Mouse (Mus musculus): ENCODE data around the gene Cyp4f39.
"Not testable (repeated sequence)": the region's sequence is repeated elsewhere in the genome, so short reads cannot be mapped to it uniquely, and the experiment has no call there.

Gene Cyp4f39

DNA sequence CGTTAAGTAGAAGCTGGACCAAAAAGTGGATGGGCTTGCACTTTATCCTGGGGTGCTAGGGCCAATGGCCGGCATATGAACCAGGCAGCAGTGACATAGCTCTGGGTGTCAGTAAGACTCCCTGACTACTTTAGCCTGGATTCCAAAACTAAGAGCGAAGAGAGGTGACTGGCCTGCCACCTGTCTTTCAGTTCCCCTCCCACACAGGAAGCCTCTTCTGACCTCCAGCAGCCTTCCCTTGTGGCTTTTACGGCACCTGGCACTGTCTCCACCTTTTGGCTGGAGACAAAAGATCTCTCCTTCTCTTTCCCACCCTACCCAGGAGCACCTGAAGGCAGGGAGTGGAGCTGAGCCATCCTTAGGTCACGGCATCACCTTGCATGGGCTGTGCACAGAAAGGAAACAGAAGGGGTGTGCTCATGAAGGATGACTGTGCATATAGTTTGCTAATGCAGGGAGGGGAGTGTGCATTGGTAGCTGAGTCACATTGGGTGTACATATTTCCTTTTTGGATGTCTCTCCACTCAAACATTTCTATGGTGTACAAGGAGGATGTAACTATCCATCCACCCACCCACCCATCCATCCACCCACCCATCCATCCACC lies 22.5 kb downstream of the Cyp4f39 start:
- no peak for DNase-seq (ENCODE audit: low spot score in 2 of 2)

DNA sequence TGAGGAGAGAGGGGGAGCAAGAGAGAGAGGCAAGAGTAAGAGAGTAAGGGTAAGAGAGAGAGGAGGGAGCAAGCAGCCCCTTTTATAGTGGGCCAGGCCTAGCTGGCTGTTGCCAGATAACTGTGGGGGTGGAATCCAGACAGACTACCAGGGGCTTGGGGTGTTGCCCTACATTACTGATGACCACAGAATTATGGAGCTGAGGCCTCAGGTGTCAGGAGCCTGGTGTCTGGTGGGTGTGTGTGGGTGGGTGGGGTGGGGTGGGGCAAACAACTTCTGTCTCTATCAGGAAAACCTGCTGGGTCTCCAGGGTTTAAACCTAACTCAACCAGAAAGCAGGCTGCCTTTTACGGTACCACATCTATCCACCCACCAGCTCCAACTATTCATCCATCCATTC lies 24.7 kb downstream of the Cyp4f39 start:
- DNase-seq (ENCODE audit: low spot score in 2 of 2): no peak

DNA sequence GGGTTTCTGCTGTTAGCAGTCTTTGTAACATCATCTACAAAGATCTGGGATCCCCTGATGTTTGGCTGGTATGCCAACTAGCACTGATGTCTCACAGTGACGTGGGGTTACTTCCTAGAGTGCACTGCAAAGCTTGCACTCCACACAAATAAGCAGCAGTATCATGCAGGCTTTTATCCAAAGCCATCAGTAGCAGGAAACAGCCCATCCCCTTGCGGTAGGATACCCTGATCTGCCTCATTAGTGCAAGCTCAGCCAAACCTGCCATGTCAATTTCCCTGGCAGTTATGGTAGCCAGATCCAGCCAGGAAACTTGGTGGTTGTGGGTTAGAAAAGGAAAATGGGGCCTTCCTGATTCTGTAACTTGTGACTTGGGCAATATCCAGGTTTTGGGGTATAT lies 26.2 kb downstream of the Cyp4f39 start:
- no peak for DNase-seq (ENCODE audit: low spot score in 2 of 2)

DNA sequence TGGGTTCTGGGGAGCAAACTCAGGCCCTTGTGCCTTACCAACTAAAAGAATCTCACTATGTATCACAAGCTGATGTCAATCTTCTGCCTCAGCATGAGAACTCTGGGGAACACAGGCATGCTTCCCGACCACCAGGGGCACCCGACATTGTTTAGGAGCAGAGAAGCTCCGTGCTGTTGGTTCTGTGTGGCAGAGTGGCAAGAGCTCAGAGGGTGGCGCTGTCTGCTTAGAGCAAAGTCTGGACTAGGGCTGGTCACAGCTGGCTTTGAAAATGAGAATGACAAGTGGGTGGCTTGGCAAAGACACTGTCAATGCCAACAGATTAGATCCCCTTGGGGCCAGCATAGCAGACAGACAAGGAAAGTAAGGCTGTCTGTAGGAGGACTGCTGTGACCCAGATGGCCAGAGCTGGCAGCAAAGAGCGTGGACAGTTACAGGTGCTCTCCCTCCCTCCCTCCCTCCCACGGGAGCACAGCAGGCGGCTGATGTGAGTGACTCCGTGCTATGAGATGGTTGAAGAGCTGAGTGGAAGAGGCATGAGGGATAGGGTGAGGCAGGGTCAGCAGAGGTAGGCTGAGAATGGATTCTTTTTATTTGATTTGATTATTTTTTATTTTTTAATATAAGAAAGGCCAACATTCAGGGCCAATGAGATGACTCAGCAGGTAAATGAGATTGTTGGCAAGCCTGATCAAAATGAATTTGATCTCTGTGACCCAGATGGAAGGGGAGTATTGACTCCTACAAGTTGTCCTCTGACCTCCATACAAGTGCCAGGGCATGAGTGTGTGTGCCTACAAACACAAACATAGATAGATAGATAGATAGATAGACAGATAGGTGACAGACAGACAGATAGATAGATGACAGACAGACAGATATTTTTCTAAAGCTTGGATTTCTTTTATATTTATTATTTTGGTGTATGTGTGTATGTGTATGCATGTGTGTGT lies 27.3 kb downstream of the Cyp4f39 start:
- no peak for DNase-seq (ENCODE audit: low spot score in 2 of 2)

DNA sequence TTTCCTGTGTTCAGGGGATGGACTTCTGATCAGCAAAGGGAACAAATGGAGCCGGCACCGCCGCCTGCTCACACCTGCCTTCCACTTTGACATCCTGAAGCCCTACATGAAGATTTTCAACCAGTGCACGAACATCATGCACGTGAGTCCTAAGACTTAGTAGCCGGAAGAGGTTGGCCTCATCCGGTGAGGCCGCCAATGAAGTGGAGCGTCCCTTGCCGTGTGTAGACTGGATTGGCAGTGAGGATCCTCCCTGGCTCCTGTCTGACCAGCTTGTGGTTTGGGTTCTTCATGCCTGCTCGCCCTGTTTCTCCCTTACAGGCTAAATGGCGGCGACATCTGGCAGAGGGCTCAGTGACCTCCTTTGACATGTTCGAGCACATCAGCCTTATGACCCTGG lies 29.2 kb downstream of the Cyp4f39 start:
- no peak for DNase-seq (ENCODE audit: low spot score in 2 of 2)

DNA sequence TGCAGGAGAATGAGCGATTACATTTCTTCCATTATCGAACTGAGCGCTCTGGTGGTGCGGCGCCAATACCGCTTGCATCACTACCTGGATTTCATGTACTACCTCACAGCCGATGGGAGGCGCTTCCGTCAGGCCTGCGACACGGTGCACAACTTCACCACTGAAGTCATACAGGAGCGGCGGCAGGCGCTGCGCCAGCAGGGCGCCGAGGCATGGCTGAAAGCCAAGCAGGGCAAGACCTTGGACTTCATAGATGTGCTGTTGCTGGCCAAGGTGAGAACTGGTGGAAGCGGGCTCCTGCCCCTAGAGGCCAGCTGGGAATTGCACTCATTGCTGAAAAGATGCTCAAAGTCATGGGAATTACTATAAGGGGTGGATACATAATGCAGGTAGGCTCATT lies 30.7 kb downstream of the Cyp4f39 start:
- DNase-seq (ENCODE audit: low spot score in 2 of 2): peak; percentile 23 to 39

DNA sequence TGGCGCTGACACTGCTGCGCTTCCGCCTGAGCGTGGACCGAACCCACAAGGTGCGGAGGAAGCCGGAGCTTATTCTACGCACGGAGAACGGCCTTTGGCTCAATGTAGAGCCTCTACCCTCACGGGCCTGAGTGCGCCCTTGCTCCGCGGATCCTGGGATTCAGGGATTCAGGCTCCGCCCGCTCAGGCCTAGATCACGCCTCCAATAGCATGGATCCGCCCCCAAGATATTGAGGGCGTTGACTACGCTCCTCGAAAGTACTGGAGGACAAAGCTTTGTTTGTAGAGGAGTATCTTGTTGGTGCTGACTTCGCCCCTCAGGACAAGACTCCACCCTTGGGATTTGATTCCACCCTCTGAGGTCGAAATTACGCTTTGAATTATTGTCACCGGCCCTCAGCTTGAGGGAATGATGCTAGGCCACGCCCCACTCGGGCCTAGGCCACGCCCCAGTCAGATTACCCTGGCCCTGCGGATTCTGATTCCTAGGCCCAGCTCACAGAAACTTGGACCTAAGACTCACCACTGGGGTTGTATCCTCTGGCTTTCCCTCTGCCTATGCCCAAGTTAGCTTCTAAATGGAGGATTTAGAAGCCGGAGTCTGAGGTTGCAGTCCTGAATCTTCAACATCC lies 39.9 kb downstream of the Cyp4f39 start:
- no peak for DNase-seq (ENCODE audit: low spot score in 2 of 2)

DNA sequence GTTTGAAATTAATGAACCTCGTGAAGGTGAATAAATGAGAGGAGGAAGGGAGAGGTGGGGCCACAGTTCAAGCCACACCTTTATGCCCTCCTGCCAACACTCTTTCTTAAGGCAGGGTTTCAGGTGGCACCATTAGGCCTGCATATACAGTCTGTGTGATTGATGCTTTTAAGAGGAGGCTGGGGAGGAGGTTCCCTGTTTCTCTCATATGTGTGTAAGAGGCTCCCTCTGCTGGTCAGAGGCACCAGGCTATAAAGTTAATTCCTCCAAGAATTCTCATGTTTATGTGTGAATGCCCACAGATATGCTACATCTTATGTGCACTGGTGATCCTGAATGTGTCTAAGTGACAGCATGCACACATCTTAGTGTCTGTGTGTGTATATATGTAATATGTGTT lies 42.1 kb downstream of the Cyp4f39 start:
- peak; percentile 47 to 57 for DNase-seq (ENCODE audit: low spot score in 2 of 2)

DNA sequence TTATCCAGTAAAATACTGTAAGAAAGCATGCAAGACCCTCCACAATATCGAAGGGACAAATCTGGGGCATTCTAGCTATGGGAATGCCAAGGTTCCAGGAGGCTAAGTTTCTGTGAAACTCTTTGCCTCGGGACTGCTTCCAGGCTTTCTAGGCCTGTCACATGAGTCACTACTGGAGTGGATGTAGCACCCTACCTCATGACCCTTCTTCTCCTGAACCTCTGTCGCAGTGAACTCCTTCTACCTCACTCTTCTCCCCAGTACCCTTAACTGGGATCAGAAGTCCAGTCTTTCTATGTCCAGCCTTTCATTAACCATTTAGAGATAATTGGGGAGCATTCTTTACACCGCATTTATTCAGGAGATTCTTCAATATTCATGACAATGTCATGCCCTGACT lies 48.0 kb downstream of the Cyp4f39 start:
- not testable (repeated sequence) for DNase-seq (ENCODE audit: low spot score in 2 of 2)

DNA sequence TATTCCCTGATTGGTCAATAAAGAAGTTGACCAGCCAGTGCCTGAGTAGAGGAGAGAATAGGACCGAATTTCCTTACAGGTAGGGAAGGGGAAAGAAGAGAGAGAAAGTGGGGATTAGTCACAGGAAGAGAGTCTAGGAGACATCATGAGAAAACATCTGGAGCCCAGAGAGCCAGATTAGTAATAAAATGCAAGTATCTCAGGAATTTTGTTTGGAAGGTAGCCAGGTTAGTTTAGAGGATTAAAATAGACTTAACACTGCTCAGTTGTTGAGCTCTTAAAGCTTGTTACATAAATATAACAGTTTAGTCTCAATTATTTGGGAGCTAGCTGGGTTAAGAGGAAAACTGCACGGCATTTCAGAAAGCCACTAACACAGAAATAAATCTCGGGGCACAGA lies 48.5 kb downstream of the Cyp4f39 start:
- no peak for DNase-seq (ENCODE audit: low spot score in 2 of 2)

DNA sequence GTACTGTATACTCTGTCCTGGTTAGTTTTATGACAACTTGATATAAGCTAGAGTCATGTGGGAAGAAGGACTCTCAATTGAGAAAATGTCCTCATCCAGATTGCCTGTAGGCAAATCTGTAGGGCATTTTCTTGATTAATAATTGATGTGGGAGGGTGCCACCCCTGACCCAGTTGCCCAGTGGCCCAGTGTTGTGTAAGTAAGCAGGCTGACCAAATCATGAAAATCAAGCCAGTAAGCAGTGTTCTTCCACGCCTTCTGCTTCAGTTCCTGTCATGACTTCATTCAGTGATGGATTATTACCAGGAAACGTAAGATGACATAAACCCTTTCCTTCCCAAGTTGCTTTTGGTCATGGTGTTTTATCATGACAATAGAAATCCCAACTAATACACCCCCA lies 50.6 kb downstream of the Cyp4f39 start:
- no peak for DNase-seq (ENCODE audit: low spot score in 2 of 2)

DNA sequence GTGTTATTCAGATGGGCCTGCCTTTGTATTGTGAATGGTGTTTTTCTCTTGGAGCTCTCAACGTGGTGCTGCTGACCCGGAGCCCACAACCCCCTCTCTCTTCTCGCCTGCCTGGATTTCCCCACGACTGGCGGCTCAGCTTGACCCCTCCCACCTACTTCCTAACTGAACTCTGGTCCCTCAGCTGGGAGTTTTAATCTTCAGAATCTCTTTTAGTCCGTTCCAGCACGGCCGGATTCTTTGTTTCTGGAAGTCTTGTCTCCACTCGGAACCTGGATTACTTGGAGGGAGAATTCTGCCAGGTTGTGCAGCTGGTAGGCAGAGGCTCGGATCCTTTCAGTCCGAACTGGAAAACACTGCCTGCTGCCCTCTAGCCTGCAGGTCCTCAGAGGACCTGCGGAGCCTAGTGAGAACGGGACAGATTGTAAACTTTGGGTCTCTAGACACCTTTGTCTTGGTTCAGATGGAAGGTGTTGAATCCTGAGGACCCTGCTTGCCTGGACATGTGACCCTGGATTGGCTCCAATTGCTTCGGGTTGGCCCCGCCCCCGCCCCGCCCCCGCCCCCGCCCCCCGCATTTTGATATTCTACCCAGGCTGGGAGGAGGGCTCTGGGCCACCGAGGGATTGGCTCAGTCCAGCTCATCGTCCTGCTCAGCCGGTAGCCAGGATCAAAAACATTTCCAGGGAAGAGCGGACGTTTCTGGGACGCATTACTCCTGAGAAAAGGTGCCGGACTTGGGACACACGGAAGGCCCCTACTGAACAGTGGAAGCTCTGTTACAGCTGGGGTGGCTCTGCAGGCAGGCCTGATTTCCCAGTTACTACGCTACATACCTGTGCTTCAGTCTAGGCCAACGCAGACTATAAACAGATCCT lies 53.6 kb downstream of the Cyp4f39 start, which contains the start of gene Cyp4f17:
Gene Cyp4f17, plus strand, starts transcription at position 200 of the 878 bp plus-strand sequence.
- DNase-seq (ENCODE audit: low spot score in 2 of 2): no peak

DNA sequence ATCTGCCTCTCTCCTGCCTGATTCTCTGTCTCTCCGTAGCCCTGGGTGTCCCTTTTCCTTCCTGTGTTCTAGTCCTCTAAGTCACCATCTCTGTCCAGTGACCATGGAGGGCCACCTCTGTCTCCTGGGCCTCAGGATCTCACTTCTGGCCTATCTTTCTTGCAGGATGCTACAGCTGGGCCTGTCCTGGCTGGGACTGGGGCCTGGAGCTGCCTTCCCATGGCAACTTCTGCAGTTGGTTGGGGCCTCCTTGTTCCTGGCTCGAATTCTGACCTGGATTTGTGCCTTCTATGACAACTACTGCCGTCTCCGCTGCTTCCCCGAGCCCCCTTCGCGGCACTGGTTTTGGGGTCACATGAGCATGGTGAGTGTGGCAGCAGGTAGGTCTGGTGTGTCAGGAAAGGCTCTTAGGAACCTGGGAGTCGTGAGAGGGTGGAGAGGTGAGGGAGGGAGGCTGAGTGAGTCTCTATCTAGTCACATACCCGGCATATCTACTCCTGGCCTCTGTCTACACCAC lies 54.3 kb downstream of the Cyp4f39 start:
- no peak for DNase-seq (ENCODE audit: low spot score in 2 of 2)

DNA sequence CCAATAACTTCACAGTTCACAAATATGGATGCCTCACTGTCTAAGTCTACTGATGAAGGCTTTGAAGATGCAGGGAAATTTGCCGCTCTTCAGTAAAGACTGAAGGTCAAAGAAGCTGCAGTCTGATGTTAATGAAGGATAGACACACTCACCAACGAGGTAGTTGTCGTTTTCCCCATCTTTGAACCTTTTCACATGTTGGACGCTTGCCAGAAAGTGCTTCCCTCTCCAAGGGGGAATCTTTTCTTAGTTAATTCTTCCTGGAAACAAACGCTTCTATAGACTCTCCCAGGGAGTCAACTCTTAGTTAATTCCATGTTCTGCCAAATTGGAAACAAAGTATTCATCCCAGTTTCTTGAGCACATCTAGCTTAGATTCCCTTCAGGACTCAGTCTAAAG lies 63.6 kb downstream of the Cyp4f39 start:
- no peak for DNase-seq (ENCODE audit: low spot score in 2 of 2)

DNA sequence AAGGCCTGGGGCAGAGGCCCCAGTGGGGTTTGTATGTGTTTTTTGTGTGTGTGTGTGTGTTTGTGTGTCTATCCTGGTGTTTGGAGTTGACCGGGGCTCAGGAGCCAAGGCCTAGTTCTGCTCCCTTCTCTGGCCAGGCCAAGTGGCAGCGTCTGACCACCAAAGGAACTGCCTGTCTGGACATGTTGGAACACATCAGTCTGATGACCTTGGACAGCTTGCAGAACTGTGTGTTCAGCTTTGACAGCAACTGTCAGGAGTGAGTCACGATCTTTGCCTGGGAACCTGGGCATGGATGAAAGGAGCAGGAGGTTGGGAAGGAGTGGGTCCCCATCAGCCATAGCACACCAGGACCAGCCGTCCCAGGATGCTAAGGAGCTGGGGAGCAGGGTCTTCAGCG lies 69.5 kb downstream of the Cyp4f39 start:
- no peak for DNase-seq (ENCODE audit: low spot score in 2 of 2)

DNA sequence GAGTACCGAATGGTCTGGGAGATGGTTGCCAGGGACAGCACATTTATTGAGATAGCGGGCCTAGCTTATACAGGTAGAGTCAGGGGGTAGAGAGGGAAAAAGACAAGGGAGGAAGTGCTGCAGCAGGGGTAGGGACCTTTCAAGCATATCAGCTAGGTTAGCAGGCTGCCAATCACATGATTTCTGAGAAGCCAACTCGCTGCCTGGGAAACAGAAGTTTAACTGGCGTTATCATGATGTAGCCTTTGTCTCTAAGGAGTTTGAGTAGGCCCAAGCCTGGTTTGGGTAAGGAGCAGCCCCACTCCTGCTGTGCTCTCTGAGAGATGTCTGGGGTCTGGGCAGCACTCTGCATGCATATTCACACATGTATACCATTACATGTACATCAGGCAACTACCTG lies 69.9 kb downstream of the Cyp4f39 start:
- no peak for DNase-seq (ENCODE audit: low spot score in 2 of 2)

DNA sequence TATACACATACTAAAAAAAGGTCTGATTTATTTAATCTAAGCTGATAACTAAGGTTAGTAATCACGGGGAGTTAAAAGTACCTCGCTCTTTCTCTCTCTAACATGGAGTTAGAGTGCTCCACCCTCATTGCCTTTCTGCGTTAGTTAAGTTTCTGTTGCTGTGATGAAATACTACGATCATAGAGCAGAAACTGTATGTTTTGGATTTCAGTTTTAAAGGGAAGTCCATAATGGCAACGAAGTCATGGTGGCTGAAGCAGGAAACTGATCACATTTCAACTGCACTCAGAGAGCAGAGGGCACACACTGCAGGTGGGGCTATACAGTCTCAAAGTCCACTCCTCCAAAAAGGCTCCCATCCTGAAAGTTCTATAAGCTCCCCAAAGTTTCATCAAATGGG lies 70.3 kb downstream of the Cyp4f39 start:
- no peak for DNase-seq (ENCODE audit: low spot score in 2 of 2)

DNA sequence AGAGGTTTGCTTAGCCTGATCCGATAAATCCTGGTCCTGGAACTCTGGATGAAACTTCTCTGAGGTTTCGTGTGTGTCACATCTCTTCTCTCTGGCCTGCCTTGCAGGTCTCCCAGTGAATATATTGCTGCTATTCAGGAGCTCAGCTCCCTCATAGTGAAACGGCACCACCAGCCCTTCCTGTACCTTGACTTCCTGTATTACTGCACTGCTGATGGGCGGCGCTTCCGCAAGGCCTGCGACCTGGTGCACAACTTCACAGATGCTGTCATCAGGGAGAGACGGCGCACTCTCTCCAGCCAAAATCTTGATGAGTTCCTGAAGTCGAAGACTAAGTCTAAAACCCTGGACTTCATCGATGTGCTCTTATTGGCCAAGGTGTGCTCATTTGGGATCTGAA lies 71.4 kb downstream of the Cyp4f39 start:
- DNase-seq (ENCODE audit: low spot score in 2 of 2): peak; percentile 31

DNA sequence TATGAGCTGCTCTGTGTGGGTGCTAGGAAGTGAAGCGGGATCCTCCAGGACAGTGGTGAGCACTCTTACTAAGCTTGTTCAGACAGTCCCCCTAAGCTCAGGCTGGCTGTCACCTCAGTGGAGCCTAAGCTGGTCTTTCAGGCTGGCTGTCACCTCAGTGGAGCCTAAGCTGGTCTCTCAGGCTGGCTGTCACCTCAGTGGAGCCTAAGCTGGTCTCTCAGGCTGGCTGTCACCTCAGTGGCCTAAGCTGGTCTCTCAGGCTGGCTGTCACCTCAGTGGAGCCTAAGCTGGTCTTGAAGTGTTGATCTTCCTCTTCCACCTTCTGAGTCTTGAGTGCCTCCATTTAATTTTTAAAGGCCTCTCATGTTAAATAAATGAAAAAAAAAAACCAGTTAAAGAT lies 73.8 kb downstream of the Cyp4f39 start:
- DNase-seq (ENCODE audit: low spot score in 2 of 2): not testable (repeated sequence)

DNA sequence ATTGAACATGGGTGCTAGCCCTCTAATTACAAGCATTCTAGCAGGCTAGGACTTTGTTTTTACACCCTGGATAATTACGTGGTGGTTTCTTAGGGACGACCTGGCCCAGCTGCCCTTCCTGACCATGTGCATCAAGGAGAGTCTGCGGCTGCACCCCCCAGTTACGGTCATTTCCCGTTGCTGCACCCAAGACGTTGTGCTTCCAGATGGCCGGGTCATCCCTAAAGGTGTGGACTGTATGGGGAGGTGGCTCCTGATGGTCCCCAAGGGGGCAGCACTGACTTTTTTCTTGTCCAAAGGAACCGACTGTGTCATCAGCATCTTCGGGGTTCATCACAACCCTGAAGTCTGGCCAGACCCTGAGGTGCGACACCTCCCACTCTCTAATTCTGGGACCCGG lies 75.2 kb downstream of the Cyp4f39 start:
- DNase-seq (ENCODE audit: low spot score in 2 of 2): no peak
